Mouse (Mus musculus) midbrain, embryonic 12.5 days (tissue): ENCODE measurements at regions not wholly inside any gene's neighbourhood (a gene's known extent, or its start where the extent isn't known, plus 50 kb on each side); places are given as distances from the start of the nearest gene placed in this dataset.

ENCODE experiments used
- ATAC-seq: fragments of 200-750 bp; cut with Nextera tagmentation; 2 replicates; pipeline ENCODE4 v1.8.0; 2017; ENCODE audit warnings: low read depth, moderate TSS enrichment, moderate library complexity; ENCODE audit not compliant: low FRiP score
- H3K27ac ChIP-seq: fragments of 300-500 bp; sonication (generic); replicated peaks from 2 replicates; pipeline ENCODE4 v1.5.1; 2016; ENCODE audit warnings: mild to moderate bottlenecking
- H3K27me3 ChIP-seq: fragments of 300-500 bp; sonication (generic); 2 replicates; pipeline ENCODE4 v1.6.1; 2016; ENCODE audit warnings: mild to moderate bottlenecking
- H3K36me3 ChIP-seq: fragments of 300-500 bp; sonication (generic); 2 replicates; pipeline ENCODE4 v1.6.1; 2016
- H3K4me1 ChIP-seq: fragments of 300-500 bp; sonication (generic); 2 replicates; pipeline ENCODE4 v1.6.1; 2016
- H3K4me2 ChIP-seq: fragments of 300-500 bp; sonication (generic); replicated peaks from 2 replicates; pipeline ENCODE4 v1.6.1; 2016; ENCODE audit warnings: mild to moderate bottlenecking, moderate library complexity
- H3K4me3 ChIP-seq: fragments of 300-500 bp; sonication (generic); 2 replicates; pipeline ENCODE4 v1.5.1; 2016; ENCODE audit warnings: mild to moderate bottlenecking
- H3K9ac ChIP-seq: fragments of 300-500 bp; sonication (generic); replicated peaks from 2 replicates; pipeline ENCODE4 v1.6.1; 2016; ENCODE audit warnings: mild to moderate bottlenecking, moderate library complexity
- H3K9me3 ChIP-seq: fragments of 300-500 bp; sonication (generic); 2 replicates; pipeline ENCODE4 v1.6.1; 2016; ENCODE audit warnings: mild to moderate bottlenecking
- WGBS: fragments of 180-500 bp; shearing (Covaris S2); methylation state at CpG from one replicate; pipeline ENCODE4 v1.1.7; 2016; 5-methylcytosine and 5-hydroxymethylcytosine counted together

DNA sequence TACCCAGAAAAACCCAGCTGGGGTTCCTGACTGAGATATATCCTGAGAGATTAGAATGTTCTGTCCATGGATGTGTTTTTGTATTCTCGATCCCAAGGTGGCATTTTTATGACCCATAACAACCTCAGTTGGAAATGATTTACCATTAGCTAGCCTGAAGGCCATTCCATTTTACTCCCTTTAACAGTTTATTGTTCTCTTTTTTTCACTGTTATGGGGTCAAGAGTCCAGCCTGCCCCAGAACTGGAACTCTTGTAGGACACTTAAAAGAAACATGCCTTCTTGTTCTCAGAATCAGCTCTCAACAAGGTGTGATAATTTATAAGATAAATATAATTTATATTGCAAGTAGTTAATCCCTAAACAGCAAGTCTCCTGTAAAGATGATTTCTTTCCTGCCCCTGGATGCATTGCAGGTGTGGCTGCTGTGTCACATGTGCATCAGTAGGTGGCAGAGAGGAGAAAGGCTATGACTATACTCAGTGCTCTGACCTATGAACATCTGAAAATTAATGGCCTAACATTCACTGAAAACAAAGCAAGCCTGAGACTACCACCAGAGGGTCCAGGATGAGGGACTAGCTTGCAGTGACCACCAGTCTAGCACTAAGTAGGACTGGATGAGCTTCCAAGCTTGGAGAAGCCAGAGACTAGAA lies 181.6 kb upstream of the Gm527 start:
- Histone ChIP-seq H3K4me1 (no peaks in the 10 kb centered on the region), H3K27me3 (no peaks in the 10 kb centered on the region), H3K36me3 (no peaks in the 10 kb centered on the region), H3K9ac (no peak overlapping the region), H3K9me3 (no peaks in the 10 kb centered on the region), H3K27ac (no peak overlapping the region), H3K4me3 (no peak overlapping the region), H3K4me2 (no peak overlapping the region)
- WGBS = 90% methylated on average over 1 of the region's 1 CpGs
- no peak for ATAC-seq

GRCm38 (mm10) chr12:64703419-64703818 lies 214.3 kb upstream of the Gm527 start:
- H3K36me3 ChIP-seq = no peaks in the 10 kb centered on the region
- H3K27me3 ChIP-seq = no peaks in the 10 kb centered on the region
- H3K27ac ChIP-seq = no peak overlapping the region
- 93% methylated on average over 5 of the region's 5 CpGs for WGBS
- H3K4me1 ChIP-seq = no peaks in the 10 kb centered on the region
- no peak overlapping the region for H3K4me3 ChIP-seq
- ATAC-seq = no peak
- H3K9ac ChIP-seq = no peak overlapping the region
- H3K4me2 ChIP-seq = no peak overlapping the region
- no peaks in the 10 kb centered on the region for H3K9me3 ChIP-seq

DNA sequence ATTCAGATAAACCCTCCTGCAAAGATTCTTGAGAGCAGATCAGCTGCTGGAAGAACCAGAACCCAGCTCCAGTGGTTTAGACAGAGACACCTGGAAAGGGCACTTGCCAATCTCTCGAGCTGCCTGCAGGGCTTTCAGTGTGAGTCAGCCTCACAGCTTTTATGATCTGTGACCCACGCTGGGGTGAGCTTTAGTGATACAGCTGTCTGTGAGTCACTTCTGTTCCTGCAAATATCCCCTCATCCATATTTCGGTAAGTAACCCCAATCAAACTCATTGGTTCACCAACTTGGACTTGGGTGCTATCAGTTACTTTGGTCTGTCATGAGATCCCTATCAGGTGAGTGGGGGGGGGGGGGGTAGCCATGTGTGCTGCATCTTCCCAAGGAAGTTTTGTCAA lies 216.6 kb upstream of the Gm527 start:
- no peak overlapping the region for H3K9ac ChIP-seq
- H3K27me3 ChIP-seq = no peaks in the 10 kb centered on the region
- H3K9me3 ChIP-seq = no peaks in the 10 kb centered on the region
- H3K36me3 ChIP-seq = no peaks in the 10 kb centered on the region
- no peaks in the 10 kb centered on the region for H3K4me1 ChIP-seq
- no peak overlapping the region for H3K27ac ChIP-seq
- no peak overlapping the region for H3K4me2 ChIP-seq
- no peak overlapping the region for H3K4me3 ChIP-seq
- no peak for ATAC-seq
- WGBS = 77% methylated on average over 3 of the region's 3 CpGs

DNA sequence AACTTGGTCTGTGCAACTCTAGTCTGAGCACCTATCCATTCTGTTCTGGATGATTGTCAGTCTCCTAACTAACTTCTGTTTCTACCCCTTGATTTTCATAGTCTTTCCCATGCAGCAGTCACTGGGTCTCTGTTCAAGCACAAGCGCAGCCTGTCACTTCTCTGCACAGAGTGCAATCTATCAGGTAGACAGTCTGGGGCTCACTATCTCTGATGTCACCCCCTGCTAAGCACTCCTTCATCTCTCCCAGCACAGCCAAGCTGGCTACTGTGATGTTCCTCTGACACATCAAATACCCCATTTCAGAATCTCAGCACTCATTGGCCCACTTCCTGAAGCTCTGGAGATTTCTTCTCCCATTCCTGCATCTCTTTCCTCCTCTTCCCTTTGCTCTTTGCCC lies 220.9 kb upstream of the Fscb start:
- H3K4me2 ChIP-seq = no peak overlapping the region
- no peaks in the 10 kb centered on the region for H3K27me3 ChIP-seq
- H3K36me3 ChIP-seq = no peaks in the 10 kb centered on the region
- no peaks in the 10 kb centered on the region for H3K9me3 ChIP-seq
- H3K9ac ChIP-seq = no peak overlapping the region
- H3K4me3 ChIP-seq = no peak overlapping the region
- H3K27ac ChIP-seq = no peak overlapping the region
- 93% methylated on average over 1 of the region's 1 CpGs for WGBS
- ATAC-seq = no peak
- H3K4me1 ChIP-seq = peaks cover 11% of the 10 kb centered on the region

GRCm38 (mm10) chr12:64692196-64693169 lies 218.0 kb upstream of the Fscb start:
- Histone ChIP-seq H3K4me3 (no peak overlapping the region), H3K4me2 (0 out of 2 replicates have a peak overlapping the region, but pooled peaks have one; percentile 17), H3K27me3 (no peaks in the 10 kb centered on the region), H3K9ac (no peak overlapping the region), H3K4me1 (peaks cover 11% of the 10 kb centered on the region), H3K27ac (peak overlapping the region; percentile 46), H3K36me3 (no peaks in the 10 kb centered on the region), H3K9me3 (no peaks in the 10 kb centered on the region)
- ATAC-seq = peak; percentile 89
- 42% methylated on average over 10 of the region's 10 CpGs for WGBS

- H3K27ac ChIP-seq = no peak overlapping the region
- H3K9me3 ChIP-seq = no peaks in the 10 kb centered on the region
- no peaks in the 10 kb centered on the region for H3K27me3 ChIP-seq
- no peak for ATAC-seq
- peaks cover 11% of the 10 kb centered on the region for H3K4me1 ChIP-seq
- no peak overlapping the region for H3K4me3 ChIP-seq
- no peak overlapping the region for H3K9ac ChIP-seq
- H3K36me3 ChIP-seq = no peaks in the 10 kb centered on the region
- no peak overlapping the region for H3K4me2 ChIP-seq
Measured at GRCm38 (mm10) chr12:64689642-64690041, 215.2 kb upstream of the Fscb start.

GRCm38 (mm10) chr12:64688618-64689017 lies 214.1 kb upstream of the Fscb start:
- no peak overlapping the region for H3K9ac ChIP-seq
- no peaks in the 10 kb centered on the region for H3K9me3 ChIP-seq
- H3K4me2 ChIP-seq = no peak overlapping the region
- 73% methylated on average over 1 of the region's 1 CpGs for WGBS
- H3K27me3 ChIP-seq = no peaks in the 10 kb centered on the region
- H3K27ac ChIP-seq = no peak overlapping the region
- H3K4me3 ChIP-seq = no peak overlapping the region
- H3K36me3 ChIP-seq = no peaks in the 10 kb centered on the region
- no peak for ATAC-seq
- peaks cover 11% of the 10 kb centered on the region for H3K4me1 ChIP-seq

GRCm38 (mm10) chr12:64640864-64641416 lies 166.4 kb upstream of the Fscb start:
- H3K4me3 ChIP-seq = no peak overlapping the region
- H3K27ac ChIP-seq = no peak overlapping the region
- H3K4me1 ChIP-seq = no peaks in the 10 kb centered on the region
- ATAC-seq = no peak
- H3K9ac ChIP-seq = no peak overlapping the region
- WGBS = 38% methylated on average over 1 of the region's 1 CpGs
- no peak overlapping the region for H3K4me2 ChIP-seq
- no peaks in the 10 kb centered on the region for H3K27me3 ChIP-seq
- no peaks in the 10 kb centered on the region for H3K36me3 ChIP-seq
- no peaks in the 10 kb centered on the region for H3K9me3 ChIP-seq

DNA sequence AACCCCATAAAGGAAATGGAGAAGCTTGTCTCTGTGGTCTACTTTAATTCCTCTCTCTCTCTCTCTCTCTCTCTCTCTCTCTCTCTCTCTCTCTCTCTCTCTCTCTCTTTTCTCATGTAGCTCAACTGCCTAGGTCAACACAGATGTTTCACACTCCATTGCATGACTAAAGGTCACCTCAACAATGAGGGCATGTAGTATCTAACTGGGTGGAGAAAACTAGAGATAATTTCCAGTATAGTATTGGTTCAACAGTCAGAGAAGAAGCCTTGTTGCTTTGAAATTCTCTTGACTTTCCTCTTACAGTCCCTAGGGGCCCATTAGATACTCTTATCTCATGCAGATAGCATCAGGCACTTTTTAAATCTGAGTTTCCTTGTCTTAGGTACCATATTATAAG lies 140.4 kb upstream of the Fscb start:
- H3K27ac ChIP-seq = no peak overlapping the region
- H3K9me3 ChIP-seq = no peaks in the 10 kb centered on the region
- no peaks in the 10 kb centered on the region for H3K36me3 ChIP-seq
- ATAC-seq = no peak
- no peaks in the 10 kb centered on the region for H3K4me1 ChIP-seq
- no peak overlapping the region for H3K4me2 ChIP-seq
- H3K4me3 ChIP-seq = no peak overlapping the region
- H3K27me3 ChIP-seq = no peaks in the 10 kb centered on the region
- no peak overlapping the region for H3K9ac ChIP-seq
